Mouse (Mus musculus) central nervous system, embryonic 14 days (tissue): ENCODE results near the gene Gm7971. TPM values are rescaled to one million over a fixed set of nuclear protein-coding genes. Genes with fewer than 3 reads are reported as not detected.

Experiments
- polyA plus RNA-seq: library from polyadenylated mRNA; depleted of rRNA; stranded (reverse); fragments of >200 nt; gene quantifications from 2 replicates; pipeline ENCODE4 v1.2.3, GENCODE M21; 2012; rRNA removed

The Gm7971 gene
- polyA plus RNA-seq, result not detected in 2 replicates

GRCm38 (mm10) chr5:95594775-95595174 lies at the start of gene Gm7971:
Gene Gm7971, minus strand, starts transcription at chr5:95594875.

Other genes starting within 250 kb of the Gm7971 start
- not detected in 2 replicates for gene D5Ertd577e, start 138.1 kb downstream of the Gm7971 start, polyA plus RNA-seq
- not detected in 2 replicates for gene Gm3286, start 84.1 kb downstream of the Gm7971 start, polyA plus RNA-seq
- not detected in 2 replicates for gene Gm7978, start 141.3 kb upstream of the Gm7971 start, polyA plus RNA-seq
- not detected in 2 replicates for gene Gm7982, start 147.1 kb upstream of the Gm7971 start, polyA plus RNA-seq
- gene E330014E10Rik, start 181.1 kb upstream of the Gm7971 start, polyA plus RNA-seq, result not detected in 2 replicates